Mouse (Mus musculus): ENCODE data around the gene Myrfl.

Gene Myrfl

DNA sequence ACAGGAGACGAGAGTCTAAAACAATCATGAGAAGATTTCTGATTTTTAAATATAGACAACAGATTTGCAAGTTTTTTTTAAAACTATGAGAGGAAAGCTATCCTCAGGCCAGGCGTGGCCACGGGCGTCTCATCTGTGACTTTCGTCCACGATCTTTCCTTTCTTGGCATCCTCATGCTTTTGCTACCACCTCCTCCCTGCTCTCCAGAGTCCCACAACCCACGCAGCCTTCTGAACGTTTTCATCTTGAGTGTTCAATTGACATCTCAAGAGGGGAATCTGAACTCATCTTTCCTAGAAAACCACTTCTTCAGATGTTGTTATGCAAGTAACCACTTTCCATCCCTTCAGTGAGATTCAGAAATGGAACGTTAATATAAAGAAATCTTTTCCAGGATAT lies 83.6 kb downstream of the Myrfl start:
- DNase-seq = no peak

DNA sequence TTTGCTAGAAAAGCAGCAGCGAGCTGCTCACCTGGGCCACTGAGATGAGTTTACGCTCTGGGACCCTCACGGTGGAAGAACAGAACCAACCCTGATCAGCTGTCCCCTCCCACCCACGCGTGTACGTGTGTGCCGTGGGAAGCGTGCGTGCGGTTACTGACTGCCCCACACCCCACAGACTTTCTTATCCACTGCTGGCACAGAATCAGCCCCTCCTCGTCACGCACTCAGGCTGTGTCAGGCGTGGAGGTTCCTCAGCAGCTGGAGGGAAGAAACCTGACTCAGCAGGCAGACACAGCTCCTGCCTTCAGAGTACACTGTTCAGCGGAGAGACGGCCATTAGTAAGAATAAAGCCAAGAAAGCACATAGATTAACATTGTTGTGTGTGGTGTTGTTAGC lies 86.0 kb downstream of the Myrfl start:
- no peak for DNase-seq

- DNase-seq = no peak
Observed at GRCm38 (mm10) chr10:116809383-116809782, 87.3 kb downstream of the Myrfl start.

DNA sequence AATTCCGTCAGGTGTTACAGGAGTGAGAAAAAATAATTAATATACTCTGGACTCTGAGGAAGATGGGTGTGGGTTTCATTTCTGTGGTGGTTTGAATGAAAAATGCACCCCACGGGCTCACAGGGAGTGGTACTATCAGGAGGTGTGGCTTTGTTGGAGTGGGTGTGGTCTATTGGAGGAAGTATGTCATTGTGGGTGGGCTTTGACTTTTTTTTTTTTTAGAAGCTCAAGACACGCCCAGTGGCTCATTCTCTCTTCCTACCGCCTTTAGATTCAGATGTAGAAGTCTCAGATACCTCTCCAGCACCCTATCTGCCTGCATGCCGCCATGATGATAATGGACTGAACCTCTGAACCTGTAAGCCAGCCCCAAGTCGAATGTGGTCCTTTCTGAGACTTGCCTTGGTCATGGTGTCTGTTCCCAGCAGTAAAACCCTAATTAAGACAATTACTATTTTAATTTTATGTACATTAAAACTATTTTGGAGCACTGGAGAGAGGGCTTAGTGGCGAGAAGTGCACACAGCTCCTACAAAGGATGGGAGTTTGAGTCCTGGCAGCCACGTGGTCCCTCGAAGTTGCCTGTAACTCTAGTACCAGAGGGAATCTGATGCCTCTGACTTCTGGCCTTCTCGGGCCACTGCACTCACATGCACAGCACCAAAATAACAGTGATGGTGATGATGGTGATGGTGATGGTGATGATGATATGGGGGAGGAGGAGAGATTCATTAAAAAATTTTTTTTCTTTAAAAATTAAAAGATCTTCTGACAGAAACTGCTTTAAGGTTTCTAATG lies 88.0 kb downstream of the Myrfl start:
- no peak for DNase-seq

- no peak for DNase-seq
Observed at GRCm38 (mm10) chr10:116802178-116802794, 94.4 kb downstream of the Myrfl start.

DNA sequence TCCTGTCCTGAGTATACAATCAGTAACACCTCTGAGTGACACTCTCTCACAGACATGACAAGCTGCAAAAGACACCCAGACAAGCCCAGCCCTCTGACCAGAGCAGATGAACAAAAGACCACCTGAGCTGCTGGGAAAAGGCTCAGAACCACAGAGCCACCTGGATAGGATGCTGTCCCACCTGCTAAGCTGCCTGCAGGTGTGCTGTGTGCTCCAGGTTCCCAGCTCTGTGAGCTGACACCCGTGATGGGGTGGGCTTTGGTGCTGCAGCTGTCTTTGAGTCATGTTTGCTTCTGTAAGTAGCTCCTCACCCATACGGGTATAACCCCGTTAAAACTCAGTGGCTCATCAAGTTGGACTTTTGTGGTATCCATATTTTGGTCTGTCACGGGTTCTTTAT lies 95.4 kb downstream of the Myrfl start:
- no peak for DNase-seq

GRCm38 (mm10) chr10:116796066-116796465 lies 100.7 kb downstream of the Myrfl start:
- no peak for DNase-seq

GRCm38 (mm10) chr10:116789096-116789495 lies 107.6 kb downstream of the Myrfl start:
- peak in 1 of 2 experiments; percentile 11 for DNase-seq

GRCm38 (mm10) chr10:116788431-116788830 lies 108.3 kb downstream of the Myrfl start:
- no peak for DNase-seq

- DNase-seq = no peak
Observed at GRCm38 (mm10) chr10:116784098-116784497, 112.6 kb downstream of the Myrfl start.

DNA sequence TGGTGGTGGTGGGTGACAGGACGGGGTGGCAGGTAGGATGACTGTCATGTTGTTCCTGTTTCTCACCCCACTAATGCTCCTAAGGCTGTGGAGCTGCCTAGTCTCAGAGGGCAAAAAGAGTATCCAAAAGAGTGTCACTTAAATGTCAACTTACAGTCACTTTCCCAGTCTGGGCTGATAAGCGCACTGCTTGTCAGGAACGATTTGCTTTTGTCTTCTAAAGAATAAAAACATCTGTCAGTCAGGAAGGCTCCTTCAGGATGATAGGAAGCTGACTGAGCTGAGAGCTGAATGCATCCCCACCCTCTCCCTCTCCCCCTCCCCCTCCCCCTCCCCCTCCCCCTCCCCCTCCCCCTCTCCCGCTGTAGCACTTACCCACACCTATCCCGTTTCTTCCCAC lies 113.7 kb downstream of the Myrfl start:
- no peak for DNase-seq

DNA sequence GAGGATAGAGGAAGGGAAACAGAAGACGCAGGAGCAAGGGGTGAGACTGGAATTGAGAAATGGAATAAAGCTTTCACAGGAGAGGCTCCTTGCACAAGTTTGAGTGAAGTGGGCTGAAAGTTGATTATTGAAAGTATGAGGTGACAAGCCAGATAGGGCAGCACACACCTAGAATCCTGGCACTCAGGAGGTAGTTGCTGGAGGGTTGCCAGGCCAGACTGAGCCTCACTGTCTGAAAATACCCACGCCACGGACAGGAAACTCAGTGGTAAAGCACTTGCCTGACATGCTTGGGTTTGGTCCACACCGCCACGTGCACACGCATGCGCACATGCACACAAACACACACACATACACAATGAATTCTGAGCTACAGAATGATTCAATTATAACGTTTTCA lies 118.8 kb downstream of the Myrfl start:
- no peak for DNase-seq

DNA sequence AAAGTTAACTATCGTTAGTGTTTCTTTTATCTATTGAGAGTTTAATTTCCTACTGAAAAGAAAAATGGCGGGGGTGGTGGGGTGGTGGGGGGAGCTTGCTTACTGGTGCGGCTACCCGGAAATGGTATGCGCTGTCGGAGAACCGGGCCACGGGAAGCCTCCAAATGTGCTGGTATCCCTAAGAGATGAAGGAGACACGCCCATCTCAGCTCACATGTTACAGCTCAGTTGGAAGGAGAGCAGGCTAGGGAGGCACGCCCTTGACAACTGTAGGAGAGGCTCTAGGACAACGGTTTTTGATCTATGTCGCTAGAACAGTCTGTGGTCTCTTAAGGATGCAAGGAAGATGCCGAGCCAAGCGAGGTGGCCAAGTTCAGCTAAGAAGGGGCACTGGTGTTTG lies 119.9 kb downstream of the Myrfl start:
- no peak for DNase-seq

GRCm38 (mm10) chr10:116773846-116774750 lies 122.6 kb downstream of the Myrfl start:
- no peak for DNase-seq

GRCm38 (mm10) chr10:116771215-116771935 lies 125.3 kb downstream of the Myrfl start:
- peak; percentile 68 to 73 for DNase-seq

DNA sequence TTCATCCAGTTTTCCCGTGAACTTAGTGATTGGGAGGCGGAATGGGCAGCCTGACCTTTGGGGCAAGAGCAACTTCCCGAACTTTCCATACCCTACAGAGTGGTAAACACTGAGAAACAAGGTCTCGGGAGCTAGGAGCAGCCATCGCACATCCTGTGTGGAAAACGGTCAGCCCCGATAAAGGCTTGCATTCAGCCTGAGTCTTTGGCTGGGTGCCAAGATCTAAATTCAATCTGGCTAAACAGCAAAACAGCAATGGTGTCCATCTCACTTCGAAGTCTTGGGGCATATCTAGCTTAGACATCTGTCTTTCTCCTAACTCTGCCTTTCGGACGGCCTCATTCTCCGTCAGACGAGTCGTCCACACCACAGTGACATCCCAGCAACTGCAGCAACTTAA lies 128.1 kb downstream of the Myrfl start:
- peak; percentile 31 for DNase-seq

- DNase-seq = no peak
Observed at GRCm38 (mm10) chr10:116766525-116766924, 130.2 kb downstream of the Myrfl start.

DNA sequence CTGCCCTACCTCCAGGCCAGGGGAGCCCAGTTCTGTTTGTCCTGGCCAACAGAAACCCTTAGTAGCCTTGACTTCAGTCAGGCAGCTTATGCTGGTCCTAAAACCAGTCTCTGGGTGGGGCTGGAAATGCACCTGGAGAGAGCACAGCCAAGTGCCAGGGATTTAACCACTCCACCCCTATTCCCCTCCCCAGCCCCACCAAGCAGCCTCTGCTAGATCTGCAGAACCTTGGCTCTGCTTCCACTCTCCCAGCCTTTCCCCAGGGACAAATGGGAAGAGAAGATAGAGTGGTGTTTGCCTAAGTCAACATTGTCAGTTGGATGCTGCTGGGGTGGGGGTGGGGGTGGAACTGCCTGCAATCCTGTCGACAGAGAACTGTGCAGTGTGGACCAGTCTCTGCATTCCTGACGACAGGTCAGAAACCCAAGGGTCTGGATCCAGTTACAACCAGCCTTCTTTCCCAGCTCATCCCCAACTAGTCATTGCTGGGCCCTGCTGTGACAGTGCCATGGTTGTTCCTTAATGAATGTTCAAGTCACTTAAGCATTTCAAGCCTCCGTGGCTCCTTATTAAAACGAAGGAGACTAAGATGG lies 135.1 kb downstream of the Myrfl start:
- no peak for DNase-seq

GRCm38 (mm10) chr10:116760561-116760960 lies 136.2 kb downstream of the Myrfl start:
- no peak for DNase-seq

DNA sequence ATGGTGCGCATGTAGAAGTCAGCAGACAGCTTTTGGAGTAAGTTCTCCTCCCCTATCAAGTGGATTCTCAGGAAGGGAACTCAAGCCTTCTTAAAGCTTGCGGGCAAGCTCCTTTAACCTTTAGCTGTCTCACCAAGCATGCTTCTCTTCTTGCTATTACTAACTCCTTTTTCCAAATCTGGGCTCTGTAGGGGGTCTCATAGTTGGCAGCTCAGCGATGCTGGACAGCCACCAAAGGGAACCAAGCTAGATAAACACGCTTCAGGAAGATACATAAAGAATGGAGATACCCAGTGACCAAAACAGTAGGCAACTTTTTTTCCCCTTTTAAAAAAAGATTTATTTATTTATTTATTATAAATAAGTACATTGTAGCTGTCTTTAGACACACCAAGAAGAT lies 136.9 kb downstream of the Myrfl start:
- no peak for DNase-seq

- DNase-seq = peak in 1 of 2 experiments; percentile 41
Observed at GRCm38 (mm10) chr10:116755881-116756581, 140.7 kb downstream of the Myrfl start.

DNA sequence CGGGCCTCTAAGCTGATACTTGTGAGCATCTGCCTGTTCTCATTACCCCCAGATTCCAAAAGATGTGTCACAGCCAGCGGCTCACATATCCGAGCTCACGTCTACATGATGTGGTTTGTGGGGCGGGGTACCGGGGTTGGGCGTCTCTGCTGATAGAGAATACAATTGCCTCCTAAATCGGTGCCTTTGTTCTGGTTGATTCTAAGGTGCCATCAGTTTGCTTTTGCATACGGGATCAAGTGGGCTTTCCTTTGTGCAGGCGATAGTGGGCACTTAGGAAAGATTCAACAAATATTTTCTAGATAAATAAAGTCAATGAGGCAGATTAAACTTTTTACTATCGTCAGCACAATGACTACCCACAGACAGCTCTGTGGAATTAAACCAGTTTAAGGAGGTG lies 141.8 kb downstream of the Myrfl start:
- no peak for DNase-seq

Measured in lung, postnatal 4 days (tissue).